Mouse (Mus musculus) frontal cortex, postnatal 36 days (tissue): ENCODE results near the gene Ntn1.

Experiments
- DNase-seq, 2 experiments: peaks; one replicate each; pipeline ENCODE4 v3.0.0; 2022; ENCODE audit warnings: low spot score in 2 of 2

Ntn1 gene

DNA sequence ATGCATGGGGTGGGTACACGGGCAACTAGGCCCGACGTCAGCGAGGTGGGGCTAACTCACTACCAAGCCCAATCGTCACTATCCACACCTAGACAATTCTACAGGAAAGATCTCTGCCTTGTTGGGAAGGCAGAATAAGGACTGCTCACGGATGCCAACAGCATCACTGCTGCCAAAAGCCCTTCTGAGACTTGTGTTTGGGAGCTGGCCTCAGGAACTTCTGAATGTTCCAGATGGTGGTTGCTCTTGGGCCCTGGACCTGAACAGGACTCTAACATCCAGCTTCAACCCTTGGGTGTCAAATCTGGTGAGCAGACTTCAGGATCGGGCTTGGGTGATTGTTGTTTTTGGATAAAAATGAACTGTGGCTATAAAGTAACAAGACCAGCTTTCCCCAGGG, 61.3 kb downstream of the Ntn1 start:
- DNase-seq: no peak

DNA sequence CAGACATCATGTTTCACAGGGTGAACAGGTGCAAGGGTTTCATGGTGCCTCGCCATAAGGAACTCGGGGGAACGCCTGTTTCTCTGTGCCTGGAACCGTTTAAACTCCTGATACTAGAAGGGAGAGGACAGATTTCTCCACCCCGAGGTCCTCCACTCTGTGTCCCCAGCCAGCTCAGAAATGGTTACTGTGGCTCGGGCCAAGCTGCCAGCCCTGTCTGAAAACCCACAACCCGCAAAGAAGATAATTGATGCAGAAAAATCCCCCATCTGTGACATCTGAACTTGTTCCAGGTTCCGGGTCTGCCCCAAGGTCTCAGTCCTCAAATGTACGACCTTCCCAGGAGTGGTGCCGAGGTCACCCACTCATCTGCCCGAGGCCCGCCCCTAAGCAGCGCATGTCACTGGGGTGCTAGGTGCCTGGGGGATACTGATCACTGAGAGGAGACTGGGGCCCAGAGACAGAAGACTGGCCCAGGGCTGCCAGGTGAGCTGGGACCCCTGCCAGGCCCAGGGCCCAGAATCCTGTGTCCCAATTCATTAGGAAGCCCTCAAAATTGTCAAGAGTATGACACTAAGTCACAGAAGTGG, 68.9 kb downstream of the Ntn1 start:
- DNase-seq: no peak

DNA sequence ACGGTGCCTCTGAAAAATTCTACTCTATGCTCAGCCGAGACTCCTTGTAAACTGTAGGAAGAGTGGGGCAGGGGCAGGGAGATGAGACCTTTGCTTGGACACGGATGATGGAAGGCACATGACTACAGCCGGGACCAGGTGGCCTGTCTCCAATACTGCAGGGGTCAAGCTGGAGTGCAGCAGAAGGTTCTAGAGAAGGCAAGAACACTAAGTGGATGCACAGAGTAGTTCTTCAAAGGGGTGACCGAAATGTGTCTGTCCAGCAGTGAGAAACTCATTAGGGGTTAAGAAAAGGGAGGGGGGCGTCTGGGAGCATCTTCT, 69.5 kb downstream of the Ntn1 start:
- no peak for DNase-seq

DNA sequence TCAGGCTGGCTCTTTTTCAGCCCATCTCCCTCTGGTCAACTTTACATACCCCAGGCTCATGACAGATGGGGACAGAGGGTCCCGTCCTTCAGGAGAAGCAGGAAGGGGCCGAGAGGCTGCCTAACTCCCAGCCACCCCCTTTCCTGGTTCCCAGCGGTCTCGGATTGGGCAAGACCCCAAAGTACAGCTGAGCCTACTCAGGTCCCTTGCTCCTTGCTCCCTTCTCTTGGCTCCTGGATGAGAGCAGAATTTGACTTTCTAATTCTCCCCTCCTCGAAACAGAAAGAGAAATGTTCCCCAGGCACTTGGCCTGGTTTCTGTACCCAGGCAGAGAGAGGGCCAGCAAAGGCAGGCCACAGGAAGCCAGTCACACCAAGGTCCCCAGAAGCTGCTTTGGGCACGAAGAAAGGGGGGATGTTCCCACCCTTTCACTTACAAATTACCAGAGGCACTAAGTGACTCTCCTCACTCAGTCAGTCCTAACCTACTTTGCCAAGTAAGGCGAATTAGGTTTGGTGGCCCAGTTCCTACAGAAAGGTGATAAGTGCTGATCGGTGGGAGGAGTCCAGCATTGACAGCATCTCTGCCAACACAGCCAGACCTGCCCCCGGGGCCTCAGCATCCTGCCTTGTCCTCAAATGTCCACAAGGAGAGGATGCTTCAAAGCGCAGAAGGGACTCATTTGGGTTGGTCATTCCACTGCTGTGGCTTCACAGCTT, 70.1 kb downstream of the Ntn1 start:
- DNase-seq: no peak

DNA sequence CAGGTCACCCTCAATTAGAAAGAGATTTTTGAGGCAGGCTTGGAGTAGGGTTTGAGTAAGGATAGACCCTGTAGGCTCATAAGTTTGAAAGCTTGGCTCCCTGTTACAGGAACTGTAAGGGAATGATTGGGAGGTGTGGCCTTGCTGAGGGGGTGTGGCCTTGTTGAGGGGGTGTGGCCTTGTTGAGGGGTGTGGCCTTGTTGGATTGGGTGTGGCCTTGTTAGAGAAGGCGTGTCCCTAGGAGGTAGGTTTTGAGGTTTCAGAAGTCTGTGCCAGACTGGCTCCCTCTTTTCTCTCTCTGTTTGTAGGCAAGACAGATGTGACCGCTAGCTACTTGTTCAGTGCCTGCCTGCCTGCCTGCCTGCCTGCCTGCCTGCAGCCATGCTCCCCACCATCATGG, 75.8 kb downstream of the Ntn1 start:
- DNase-seq: no peak

DNA sequence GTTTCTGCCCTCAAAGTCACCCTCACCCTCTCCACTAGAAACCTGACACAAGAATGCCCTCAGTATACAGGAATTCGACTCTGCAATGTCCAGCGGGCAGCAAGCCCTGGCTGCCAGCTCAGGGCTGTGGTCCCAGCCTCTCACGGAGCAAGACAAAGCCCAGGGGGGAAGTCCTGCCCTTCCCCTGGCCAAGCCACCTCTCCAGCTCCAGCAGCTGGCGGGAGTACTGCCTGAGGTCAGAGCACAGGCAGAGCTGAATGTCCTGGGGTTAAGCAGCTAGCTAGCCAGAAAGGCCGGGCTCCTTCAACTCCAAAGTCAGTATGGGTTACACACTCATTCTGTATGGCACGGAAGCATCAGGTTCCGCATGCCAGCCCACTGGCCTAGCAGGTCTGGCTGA, 79.2 kb downstream of the Ntn1 start:
- no peak for DNase-seq

DNA sequence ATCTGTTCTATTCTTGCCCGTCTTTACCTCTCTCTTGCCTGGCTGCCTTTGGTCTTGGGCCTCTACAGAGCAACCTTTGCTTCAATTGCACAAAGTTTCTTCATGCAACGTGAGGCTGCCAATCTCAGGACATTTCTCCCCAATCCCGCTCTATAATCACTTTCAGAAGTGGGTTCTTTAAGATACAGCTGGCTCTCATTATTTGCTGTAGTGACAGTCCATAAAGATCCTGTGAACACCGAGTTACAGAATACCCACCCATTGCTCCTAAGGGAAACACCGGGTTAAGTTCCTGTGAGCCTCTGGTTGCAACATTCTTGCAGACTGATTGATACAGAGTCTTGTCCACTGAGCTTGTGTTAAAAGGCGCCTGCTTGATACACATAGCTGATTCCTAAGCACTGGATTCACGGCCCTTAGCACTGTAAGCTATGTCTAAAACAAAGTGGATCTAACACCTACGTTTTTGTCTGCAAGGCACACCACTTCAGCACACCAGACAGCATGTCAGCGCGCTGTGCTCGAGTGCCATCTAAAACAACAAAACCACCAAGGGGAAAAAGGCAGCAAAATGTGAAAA, 85.0 kb downstream of the Ntn1 start:
- DNase-seq: no peak

DNA sequence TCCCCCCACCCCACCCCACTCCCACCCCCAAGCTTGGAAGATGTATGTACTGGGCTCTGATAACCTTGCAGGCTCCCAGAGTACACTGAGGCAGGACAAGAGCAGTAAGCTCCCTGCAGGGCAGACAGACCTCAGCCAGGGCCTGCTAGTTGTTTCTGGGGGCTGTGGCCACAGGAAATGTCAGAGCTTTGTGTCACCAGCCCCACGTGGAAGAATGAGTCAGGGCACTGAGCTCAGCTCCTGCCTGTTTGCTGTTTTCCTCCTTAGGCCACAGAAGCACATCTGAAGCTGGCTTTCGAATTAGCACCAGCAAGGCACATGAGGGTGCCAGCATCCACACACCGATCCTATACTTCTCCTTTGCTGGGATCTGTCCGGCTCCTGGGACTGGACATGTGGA, 86.8 kb downstream of the Ntn1 start:
- no peak for DNase-seq

DNA sequence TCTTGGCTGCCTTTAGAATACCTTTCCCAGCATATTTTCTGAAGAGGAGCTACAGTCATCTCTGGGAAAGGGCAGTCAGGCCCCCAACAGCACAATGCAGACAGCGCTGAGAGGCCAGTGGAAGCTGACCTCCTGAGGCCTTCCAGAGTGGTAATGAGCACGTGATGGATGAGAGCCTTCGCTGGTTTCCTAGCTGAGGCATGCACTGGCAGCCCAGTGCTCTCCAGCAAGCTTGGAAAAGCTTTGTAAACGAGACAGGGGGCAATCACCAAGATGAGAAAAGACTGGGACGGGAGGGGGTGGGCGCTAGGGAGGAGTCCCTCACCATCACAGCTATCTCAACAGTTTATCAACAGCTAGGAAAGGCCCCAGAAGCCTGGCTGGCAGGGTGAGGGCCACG, 87.6 kb downstream of the Ntn1 start:
- no peak for DNase-seq

DNA sequence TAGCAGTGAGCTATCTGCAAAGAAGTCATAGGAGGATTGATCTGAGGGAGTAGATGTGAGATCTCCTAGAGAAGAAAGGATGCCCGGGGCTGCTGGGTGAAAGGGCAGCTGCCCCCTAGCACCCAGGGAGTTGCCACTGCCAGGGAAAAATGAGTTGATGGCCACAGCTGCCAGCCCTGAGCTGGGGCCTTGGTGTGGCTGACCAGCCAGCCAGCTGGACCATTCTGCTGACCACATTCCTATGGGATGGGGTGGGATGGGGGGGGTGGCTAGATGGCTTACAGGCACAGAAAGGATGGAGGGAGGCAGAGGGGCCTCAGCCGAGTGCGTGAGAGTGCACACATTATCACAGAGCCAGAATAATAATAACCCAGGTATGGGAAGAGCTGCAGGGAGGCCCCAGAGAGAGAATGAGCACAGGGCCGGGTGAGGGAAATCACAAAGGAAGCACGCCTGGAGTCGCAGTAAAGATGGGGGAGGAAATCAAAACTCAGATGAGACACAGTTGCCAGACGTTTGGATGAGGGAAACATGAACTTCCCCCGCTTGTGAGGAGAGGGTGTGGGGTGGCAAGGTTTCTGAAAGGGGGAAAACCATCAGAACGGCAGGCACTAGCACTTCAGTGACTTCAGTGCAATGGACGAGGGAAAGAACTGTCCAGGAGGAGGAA, 91.6 kb downstream of the Ntn1 start:
- no peak for DNase-seq

DNA sequence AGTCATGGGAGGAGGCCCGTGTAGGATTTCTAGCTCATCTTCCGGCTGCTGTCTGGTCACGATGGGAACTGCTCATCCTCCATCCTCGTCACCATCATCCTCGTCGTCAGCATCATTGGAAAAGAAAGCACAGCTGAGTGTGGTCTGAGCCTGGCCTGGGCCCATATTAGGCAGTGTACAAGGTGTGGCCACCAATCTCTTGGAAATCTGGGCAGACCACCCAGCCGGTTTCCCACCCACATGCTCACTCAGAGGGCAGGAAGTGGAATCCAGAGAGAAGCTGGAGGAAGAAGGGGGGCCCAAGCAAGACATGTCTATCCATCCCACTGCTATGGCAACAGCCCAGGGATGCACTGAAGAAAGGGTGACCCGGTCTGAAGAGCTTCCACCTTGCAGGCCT, 94.6 kb downstream of the Ntn1 start:
- DNase-seq: no peak

DNA sequence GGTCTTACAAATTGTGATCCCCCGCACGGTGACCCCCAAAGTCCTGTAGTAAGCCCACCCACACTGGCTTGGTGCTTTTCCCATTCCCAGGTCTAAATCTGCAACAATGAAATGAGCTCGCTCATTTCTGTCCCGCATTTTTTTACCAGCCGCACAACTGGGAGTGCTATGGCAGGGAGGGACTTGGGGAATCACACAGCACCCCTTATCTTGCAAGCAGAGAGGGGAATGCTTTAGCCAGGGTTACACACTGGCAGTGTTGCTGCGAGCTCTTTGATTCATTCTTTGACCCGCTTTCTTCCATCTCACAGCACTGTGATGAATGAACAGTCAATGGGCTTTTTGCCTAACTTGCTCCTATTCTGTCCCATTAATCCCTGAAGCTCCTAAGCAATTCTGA, 98.3 kb downstream of the Ntn1 start:
- no peak for DNase-seq

DNA sequence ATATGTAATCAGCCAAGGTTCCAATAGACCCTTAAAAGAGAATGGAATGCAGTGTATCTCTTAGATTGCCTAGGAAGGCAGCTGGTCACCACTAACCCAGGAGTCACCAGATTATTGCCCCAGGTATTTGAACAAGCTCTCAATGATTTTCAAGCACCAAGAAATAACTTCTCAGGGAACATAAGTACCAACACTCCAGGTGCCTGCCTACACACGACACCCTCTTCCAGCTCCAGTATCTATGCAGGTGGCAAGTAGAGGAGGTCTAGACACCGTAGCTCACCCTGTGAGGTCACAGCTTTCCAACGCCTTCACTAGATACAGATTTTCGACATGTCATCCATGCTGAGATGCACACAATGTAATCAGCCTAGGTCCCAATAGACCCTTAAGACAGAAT, 99.0 kb downstream of the Ntn1 start:
- no peak for DNase-seq

DNA sequence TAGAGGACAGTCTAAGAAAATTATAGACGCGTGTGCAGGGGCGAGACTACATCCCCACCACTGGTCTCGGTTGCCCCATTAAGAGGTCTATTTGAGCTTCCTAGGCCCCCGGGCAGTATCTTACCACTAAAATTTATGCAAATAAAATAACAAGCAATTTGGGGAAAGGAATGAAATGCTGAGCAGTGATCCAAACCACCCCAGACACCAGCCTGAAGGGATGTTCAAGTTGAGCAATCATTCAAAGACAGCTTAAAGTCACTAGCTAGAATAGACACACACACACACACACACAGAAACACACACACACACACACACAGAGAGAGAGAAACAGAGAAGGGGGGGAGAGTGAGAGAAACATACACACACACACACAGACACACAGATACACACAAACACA, 105.1 kb downstream of the Ntn1 start:
- DNase-seq: no peak

DNA sequence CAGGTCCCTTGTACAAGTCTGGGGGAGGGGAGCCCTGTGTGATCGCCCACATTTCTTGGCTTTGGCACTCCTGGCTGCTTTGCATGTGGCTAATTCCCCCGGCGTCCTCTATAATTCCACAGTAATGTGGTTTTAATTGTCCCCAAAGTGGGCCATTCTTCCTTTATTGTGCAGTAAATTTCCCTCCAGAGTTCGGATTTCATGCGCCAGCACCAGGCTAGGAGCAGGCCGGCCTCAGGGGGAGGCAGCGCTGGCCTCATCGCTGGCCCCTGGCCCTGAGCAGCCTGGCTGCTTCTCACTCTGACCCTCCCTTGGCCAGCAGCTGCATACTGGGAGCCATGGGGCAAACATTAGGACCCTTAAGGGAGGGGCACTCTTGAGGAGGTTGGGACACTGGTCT, 110.0 kb downstream of the Ntn1 start:
- no peak for DNase-seq

DNA sequence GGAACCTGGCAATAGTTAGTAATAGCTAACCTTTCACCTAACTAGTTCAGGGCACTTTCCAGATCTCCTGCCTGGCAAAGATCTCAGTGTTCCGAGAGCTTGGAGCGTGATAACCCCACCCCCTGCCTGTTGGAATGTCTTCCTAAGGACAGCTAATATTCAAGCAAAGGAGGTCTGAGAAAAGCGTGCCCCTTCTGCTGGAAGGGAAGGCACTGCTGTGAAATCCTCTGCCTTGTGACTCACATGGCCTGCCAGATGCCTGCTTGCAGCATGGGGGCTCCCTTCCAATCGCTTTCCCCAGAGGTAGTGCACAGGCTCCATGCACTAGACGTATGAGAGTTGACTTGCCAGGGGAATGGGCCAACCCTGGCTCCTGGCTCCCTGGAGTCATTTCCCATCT, 113.3 kb downstream of the Ntn1 start:
- no peak for DNase-seq

DNA sequence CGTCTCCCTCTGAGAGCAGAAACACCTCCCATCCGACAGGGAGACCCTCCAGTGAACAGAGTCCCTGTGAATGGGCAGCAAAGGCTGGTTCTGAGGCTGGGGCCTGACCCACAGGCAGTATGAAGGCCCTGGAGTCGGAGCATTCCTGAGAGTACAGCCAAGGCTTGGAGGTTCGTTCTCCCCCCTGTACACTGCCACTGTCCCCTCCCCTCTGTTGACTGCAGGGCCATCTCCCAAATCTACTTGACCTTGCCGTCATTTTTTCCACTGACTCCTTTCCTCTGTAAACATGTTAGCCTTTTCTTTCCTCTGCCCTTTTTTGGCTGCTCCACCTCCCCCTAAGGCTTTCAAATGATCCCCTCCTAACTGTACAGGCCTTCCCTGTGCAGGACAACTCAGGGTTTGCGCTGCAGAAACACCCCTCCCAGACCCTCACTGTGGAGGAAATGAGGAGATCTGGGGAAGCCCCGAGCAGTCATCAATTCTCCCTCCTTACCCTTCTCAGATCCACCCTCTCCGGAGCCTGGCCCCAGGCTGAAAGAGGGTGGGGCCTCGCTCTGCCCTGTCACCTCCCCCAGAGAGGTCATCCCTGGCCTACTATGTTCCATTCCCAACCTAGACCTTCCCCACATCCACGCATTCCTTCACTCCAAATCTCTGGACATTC, 114.3 kb downstream of the Ntn1 start:
- DNase-seq: no peak

DNA sequence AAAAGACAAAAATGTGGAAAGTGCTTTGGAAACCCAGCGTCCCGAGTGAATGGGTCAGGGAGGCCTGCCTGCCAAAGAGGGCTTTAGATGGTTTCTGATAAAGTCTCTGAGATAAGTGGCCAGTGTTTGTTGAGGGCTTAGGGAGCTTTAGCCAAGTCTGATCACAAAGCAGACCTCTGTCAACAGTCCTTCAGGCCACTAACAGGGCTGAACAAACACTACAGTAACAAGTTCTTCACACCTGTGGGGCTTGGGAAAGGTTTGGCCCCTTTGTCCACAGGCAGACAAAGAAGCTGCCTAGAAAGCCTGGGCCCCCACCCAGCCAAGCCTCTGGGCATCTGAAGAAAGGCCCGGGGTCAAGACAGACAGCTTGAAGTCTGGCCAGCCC, 114.9 kb downstream of the Ntn1 start:
- DNase-seq: no peak

DNA sequence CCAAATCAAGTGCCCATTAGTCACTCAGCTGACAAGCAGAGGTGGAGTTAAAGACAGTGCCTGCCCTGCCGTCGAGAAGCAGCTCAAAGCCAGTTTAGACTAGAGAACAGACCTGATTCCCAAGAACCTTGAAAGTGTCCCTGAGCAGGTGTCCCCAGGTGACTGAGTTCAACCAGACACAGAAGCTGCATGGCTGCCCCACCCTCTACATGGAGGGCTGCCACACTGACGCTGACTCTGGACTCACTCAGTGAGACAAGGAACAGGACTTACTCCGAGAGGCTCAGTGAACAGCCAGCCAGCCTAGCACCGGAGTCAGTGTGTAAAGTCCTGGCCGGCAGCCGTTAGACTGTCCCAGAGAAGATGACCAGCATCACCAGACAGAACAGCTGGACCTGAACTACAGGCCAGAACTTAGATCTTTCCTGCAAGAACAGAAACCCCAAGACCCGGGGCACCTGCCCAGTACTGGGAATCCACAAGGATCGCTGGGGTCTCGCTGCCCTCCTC, 120.6 kb downstream of the Ntn1 start:
- no peak for DNase-seq

DNA sequence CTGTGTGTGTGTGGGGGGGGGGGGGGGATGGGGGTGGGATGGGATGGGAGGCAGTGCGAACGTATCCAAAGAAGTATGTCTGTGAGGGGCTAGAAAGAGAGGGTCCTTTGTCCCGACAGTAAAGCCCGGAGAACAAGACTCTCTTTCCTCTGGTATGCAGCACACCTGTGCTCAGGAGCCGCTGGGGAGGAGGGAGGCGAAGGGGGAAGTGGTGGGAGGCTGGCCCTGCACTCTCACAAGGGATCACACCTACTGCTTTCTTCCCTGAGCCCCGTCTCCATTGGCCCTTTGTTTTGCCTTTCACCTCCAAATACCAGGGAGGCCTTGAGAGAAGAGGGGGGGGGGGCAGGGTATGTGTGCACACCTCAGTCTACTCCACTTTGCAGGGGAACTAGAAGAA, 123.7 kb downstream of the Ntn1 start:
- no peak for DNase-seq

DNA sequence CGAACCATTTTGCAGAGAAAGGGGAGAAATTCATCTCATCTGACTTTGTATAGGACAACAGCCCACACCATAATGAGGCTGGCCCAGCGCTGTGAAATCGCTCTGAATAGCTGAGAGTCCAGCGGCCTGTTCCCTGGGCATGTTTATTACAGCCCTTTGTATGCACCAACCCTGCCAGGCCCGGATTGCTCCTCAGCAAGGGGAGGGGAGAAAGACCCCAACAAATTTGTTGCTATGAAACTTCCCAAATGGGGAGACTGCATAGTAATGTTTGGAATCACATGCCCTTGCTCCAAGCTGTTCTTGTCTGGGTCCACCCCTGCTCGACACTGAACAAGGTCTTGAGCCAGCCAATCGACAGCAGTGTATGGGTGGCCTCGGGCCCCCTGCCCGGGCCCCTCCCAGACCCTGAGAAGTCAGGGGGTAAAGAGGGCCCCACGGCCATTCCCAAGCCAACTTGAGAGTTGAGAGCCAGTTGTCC, 126.3 kb downstream of the Ntn1 start:
- no peak for DNase-seq

DNA sequence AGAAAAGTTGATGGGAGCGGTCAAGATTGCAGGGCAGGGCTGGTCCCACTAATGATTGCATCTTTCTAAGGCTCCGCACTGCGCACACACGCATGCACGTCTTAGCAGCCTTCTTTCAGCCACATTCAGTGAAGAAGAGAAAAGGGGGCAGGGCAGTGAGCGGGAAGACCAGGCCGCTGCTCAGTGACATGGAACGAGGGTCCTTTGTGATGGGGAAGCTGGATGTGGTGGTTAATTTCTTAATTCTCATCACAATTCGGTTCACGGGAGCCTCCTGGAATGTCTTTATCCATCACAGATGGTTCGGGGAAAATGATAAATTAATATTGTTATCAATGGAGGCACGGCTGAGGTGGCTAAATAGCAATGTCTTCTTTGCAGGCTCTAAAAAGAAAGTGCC, 126.8 kb downstream of the Ntn1 start:
- DNase-seq: no peak
